Mouse (Mus musculus): ENCODE results near the gene Nudt17.

GRCm38 (mm10) chr3:96729403-96729784 lies 21.0 kb upstream of the Nudt17 start:
- TF ChIP-seq POLR2AphosphoS2 (IDR thresholded peaks at IDR 0.05; ENCODE audit: insufficient read length, low read depth) (no peak), POLR2A (IDR thresholded peaks at IDR 0.05; ENCODE audit: insufficient read length, low read depth) (no peak), TCF12 (IDR thresholded peaks at IDR 0.05; ENCODE audit: insufficient read depth, poor library complexity, severe bottlenecking) (no peak), MAX (IDR thresholded peaks at IDR 0.05; ENCODE audit: low read depth) (no peak), REST (IDR thresholded peaks at IDR 0.05; ENCODE audit: insufficient read depth, insufficient read length) (no peak), CEBPB (IDR thresholded peaks at IDR 0.05; ENCODE audit: insufficient read depth, poor library complexity, severe bottlenecking) (no peak), MYOG (IDR thresholded peaks at IDR 0.05; ENCODE audit: control insufficient read depth in 1 of 3, insufficient read depth in 1 of 3, insufficient read length in 2 of 3, low read depth in 2 of 3) (no peak), USF1 (IDR thresholded peaks at IDR 0.05; ENCODE audit: low read depth) (no peak), MYOD1 (IDR thresholded peaks at IDR 0.05; ENCODE audit: control insufficient read depth in 1 of 3, insufficient read length in 2 of 3, low read depth in 2 of 3) (no peak), E2F4 (IDR thresholded peaks at IDR 0.05; ENCODE audit: insufficient read depth) (no peak), SRF (IDR thresholded peaks at IDR 0.05; ENCODE audit: control insufficient read depth, insufficient read length, low read depth) (no peak)

All from myocyte (in vitro differentiated cells).